Mouse (Mus musculus): ENCODE results near the gene Adamts17. TPM values are rescaled to one million over a fixed set of nuclear protein-coding genes. Genes with fewer than 3 reads are reported as not detected.

The Adamts17 gene
- polyA plus RNA-seq, 1 experiment, result 1.5 TPM

GRCm38 (mm10) chr7:66801785-66802184, 37.8 kb upstream of the Adamts17 start:
- TF ChIP-seq CTCF (IDR thresholded peaks at IDR 0.05; ENCODE audit: extremely low read depth, insufficient read length, insufficient replicate concordance, low read depth, low read length) (no peak), POLR2A (IDR thresholded peaks at IDR 0.05; ENCODE audit: low read depth, low read length) (no peak)
- Histone ChIP-seq H3K4me3 (ENCODE audit: low read depth, low read length) (no peak overlapping the region), H3K27ac (ENCODE audit: insufficient read depth, low read depth, low read length) (no peak overlapping the region), H3K4me1 (ENCODE audit: control insufficient read depth, insufficient read depth, insufficient read length, low read length) (no peaks in the 10 kb centered on the region), H3K27me3 (ENCODE audit: control insufficient read depth, insufficient read depth, low read length) (no peaks in the 10 kb centered on the region), H3K36me3 (ENCODE audit: control insufficient read depth, insufficient read depth, low read length) (no peaks in the 10 kb centered on the region)

DNA sequence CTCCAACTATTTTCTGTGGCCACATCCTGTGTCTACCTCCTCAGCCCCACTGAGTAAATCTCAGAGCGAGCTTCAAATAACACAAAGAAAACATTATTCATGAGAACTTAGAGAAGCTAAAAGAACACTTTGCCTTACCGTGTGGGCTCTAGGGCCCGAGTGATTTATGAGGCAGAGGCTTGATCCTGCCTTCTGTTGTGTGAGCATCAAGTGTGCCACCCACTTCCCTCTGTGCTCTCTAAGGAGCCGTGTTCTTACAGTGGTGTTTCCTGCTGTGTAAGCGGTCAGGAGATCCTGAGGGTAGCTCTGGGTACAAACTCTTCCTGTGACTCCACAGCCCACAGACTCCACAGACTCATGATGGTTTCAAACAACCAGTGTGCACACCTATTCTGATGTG, 35.7 kb upstream of the Adamts17 start:
- Histone ChIP-seq H3K4me3 (ENCODE audit: low read depth, low read length) (no peak overlapping the region), H3K4me1 (ENCODE audit: control insufficient read depth, insufficient read depth, insufficient read length, low read length) (no peaks in the 10 kb centered on the region), H3K27me3 (ENCODE audit: control insufficient read depth, insufficient read depth, low read length) (no peaks in the 10 kb centered on the region), H3K27ac (ENCODE audit: insufficient read depth, low read depth, low read length) (no peak overlapping the region), H3K36me3 (ENCODE audit: control insufficient read depth, insufficient read depth, low read length) (no peaks in the 10 kb centered on the region)
- TF ChIP-seq CTCF (IDR thresholded peaks at IDR 0.05; ENCODE audit: extremely low read depth, insufficient read length, insufficient replicate concordance, low read depth, low read length), result no peak
- TF ChIP-seq POLR2A (IDR thresholded peaks at IDR 0.05; ENCODE audit: low read depth, low read length), result no peak
- 51% methylated on average over 5 of the region's 5 CpGs for WGBS

GRCm38 (mm10) chr7:66806801-66807200, 32.7 kb upstream of the Adamts17 start:
- TF ChIP-seq CTCF (IDR thresholded peaks at IDR 0.05; ENCODE audit: extremely low read depth, insufficient read length, insufficient replicate concordance, low read depth, low read length), result no peak
- TF ChIP-seq POLR2A (IDR thresholded peaks at IDR 0.05; ENCODE audit: low read depth, low read length), result no peak
- H3K36me3 ChIP-seq (ENCODE audit: control insufficient read depth, insufficient read depth, low read length), result no peaks in the 10 kb centered on the region
- H3K27ac ChIP-seq (ENCODE audit: insufficient read depth, low read depth, low read length), result no peak overlapping the region
- no peaks in the 10 kb centered on the region for H3K4me1 ChIP-seq (ENCODE audit: control insufficient read depth, insufficient read depth, insufficient read length, low read length)
- 74% methylated on average over 3 of the region's 3 CpGs for WGBS
- H3K27me3 ChIP-seq (ENCODE audit: control insufficient read depth, insufficient read depth, low read length), result no peaks in the 10 kb centered on the region
- H3K4me3 ChIP-seq (ENCODE audit: low read depth, low read length), result no peak overlapping the region

DNA sequence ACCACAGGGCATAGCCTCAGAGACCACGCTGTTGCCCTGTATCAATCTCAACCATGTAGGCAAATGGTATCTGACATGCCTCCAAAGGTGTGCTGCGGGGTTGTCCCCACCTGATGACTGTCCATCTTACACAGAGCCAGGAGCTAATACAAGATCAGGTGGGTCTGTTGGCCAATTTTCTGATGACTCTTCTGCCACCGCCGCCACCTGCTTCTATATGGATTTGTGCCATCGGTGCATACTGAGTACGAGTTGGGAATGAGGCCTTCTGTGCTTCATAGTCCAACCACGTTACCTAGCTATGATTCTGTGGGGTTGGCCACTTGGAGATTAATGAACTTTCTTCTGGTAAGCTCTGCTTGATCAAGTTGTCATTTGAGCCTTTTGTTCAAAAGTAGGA, 29.1 kb upstream of the Adamts17 start:
- Histone ChIP-seq H3K27ac (ENCODE audit: insufficient read depth, low read depth, low read length) (no peak overlapping the region), H3K4me1 (ENCODE audit: control insufficient read depth, insufficient read depth, insufficient read length, low read length) (no peaks in the 10 kb centered on the region), H3K4me3 (ENCODE audit: low read depth, low read length) (no peak overlapping the region), H3K27me3 (ENCODE audit: control insufficient read depth, insufficient read depth, low read length) (no peaks in the 10 kb centered on the region), H3K36me3 (ENCODE audit: control insufficient read depth, insufficient read depth, low read length) (no peaks in the 10 kb centered on the region)
- TF ChIP-seq CTCF (IDR thresholded peaks at IDR 0.05; ENCODE audit: extremely low read depth, insufficient read length, insufficient replicate concordance, low read depth, low read length), result no peak
- no peak for TF ChIP-seq POLR2A (IDR thresholded peaks at IDR 0.05; ENCODE audit: low read depth, low read length)
- 95% methylated on average over 7 of the region's 7 CpGs for WGBS

DNA sequence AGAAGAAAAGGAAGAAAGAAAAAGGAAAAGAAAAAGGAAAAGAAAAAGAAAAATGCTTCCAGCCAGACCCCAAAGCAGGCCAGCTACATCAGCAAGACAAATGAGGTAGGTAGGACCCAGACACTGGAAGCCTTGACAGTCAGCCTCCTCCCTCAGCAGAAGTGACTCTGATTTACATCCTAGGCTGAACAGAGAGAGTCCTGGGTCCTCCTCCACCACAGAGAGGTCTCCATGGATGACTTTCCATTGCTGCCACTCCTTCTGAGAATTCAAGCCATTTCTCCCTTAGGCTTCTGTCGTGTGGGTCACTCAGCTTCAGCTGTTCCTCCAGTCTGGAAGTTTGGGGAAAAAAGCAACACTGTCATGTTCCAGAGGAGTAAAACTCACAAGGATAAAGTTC, 28.2 kb upstream of the Adamts17 start:
- TF ChIP-seq CTCF (IDR thresholded peaks at IDR 0.05; ENCODE audit: extremely low read depth, insufficient read length, insufficient replicate concordance, low read depth, low read length), result no peak
- no peak for TF ChIP-seq POLR2A (IDR thresholded peaks at IDR 0.05; ENCODE audit: low read depth, low read length)
- 68% methylated on average over 1 of the region's 1 CpGs for WGBS
- Histone ChIP-seq H3K27ac (ENCODE audit: insufficient read depth, low read depth, low read length) (no peak overlapping the region), H3K4me1 (ENCODE audit: control insufficient read depth, insufficient read depth, insufficient read length, low read length) (no peaks in the 10 kb centered on the region), H3K4me3 (ENCODE audit: low read depth, low read length) (no peak overlapping the region), H3K27me3 (ENCODE audit: control insufficient read depth, insufficient read depth, low read length) (no peaks in the 10 kb centered on the region), H3K36me3 (ENCODE audit: control insufficient read depth, insufficient read depth, low read length) (no peaks in the 10 kb centered on the region)

- no peaks in the 10 kb centered on the region for H3K36me3 ChIP-seq (ENCODE audit: control insufficient read depth, insufficient read depth, low read length)
- TF ChIP-seq POLR2A (IDR thresholded peaks at IDR 0.05; ENCODE audit: low read depth, low read length) (no peak), CTCF (IDR thresholded peaks at IDR 0.05; ENCODE audit: extremely low read depth, insufficient read length, insufficient replicate concordance, low read depth, low read length) (no peak)
- no peaks in the 10 kb centered on the region for H3K4me1 ChIP-seq (ENCODE audit: control insufficient read depth, insufficient read depth, insufficient read length, low read length)
- H3K27ac ChIP-seq (ENCODE audit: insufficient read depth, low read depth, low read length), result no peak overlapping the region
- no peak overlapping the region for H3K4me3 ChIP-seq (ENCODE audit: low read depth, low read length)
- no peaks in the 10 kb centered on the region for H3K27me3 ChIP-seq (ENCODE audit: control insufficient read depth, insufficient read depth, low read length)
- 91% methylated on average over 4 of the region's 4 CpGs for WGBS
Observed at GRCm38 (mm10) chr7:66812289-66812688, 27.2 kb upstream of the Adamts17 start.

DNA sequence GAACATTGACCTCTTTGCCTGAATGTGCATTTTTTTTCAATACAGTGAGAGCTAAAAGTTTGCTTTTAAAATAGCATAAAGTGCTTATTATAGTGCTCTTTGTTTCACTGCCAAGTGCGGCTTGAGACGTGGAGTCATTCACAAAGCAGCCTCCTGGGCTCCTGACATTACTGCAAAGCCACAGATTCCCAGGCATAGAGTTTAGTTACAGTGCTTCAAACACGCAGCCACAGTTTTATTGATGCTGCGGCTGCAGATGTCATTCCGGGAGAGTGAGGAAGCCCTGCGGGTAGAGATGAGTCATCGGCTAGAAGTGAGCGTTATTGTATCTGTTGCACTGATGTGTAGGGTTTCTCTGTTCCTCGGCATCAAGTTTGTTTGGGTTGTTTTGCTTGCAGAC, 26.8 kb upstream of the Adamts17 start:
- Histone ChIP-seq H3K4me3 (ENCODE audit: low read depth, low read length) (no peak overlapping the region), H3K27me3 (ENCODE audit: control insufficient read depth, insufficient read depth, low read length) (no peaks in the 10 kb centered on the region), H3K27ac (ENCODE audit: insufficient read depth, low read depth, low read length) (no peak overlapping the region), H3K4me1 (ENCODE audit: control insufficient read depth, insufficient read depth, insufficient read length, low read length) (no peaks in the 10 kb centered on the region), H3K36me3 (ENCODE audit: control insufficient read depth, insufficient read depth, low read length) (no peaks in the 10 kb centered on the region)
- WGBS, result 32% methylated on average over 9 of the region's 9 CpGs
- TF ChIP-seq POLR2A (IDR thresholded peaks at IDR 0.05; ENCODE audit: low read depth, low read length) (no peak), CTCF (IDR thresholded peaks at IDR 0.05; ENCODE audit: extremely low read depth, insufficient read length, insufficient replicate concordance, low read depth, low read length) (no peak)

DNA sequence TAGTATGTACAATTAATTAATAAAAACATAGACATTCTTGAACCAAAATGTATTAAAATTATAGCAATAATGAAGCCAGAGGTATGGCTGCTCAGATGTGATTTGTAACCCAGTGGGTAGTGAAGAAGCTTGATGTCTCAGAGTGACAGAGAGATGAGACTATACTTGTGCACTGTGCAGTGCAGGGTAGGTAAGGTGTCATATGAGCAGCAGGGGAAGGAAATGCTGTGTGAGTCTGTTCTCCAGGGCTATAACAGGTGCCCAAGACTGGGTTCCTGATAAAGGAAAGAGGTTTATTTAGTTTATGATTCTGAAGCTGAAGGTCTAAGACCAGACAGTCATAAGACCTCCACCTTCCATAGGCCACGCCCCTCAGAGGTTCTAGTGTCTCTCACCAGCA, 26.4 kb upstream of the Adamts17 start:
- H3K4me3 ChIP-seq (ENCODE audit: low read depth, low read length), result no peak overlapping the region
- no peaks in the 10 kb centered on the region for H3K27me3 ChIP-seq (ENCODE audit: control insufficient read depth, insufficient read depth, low read length)
- no peak overlapping the region for H3K27ac ChIP-seq (ENCODE audit: insufficient read depth, low read depth, low read length)
- WGBS, result 65% methylated on average over 1 of the region's 1 CpGs
- no peaks in the 10 kb centered on the region for H3K4me1 ChIP-seq (ENCODE audit: control insufficient read depth, insufficient read depth, insufficient read length, low read length)
- TF ChIP-seq POLR2A (IDR thresholded peaks at IDR 0.05; ENCODE audit: low read depth, low read length) (no peak), CTCF (IDR thresholded peaks at IDR 0.05; ENCODE audit: extremely low read depth, insufficient read length, insufficient replicate concordance, low read depth, low read length) (no peak)
- no peaks in the 10 kb centered on the region for H3K36me3 ChIP-seq (ENCODE audit: control insufficient read depth, insufficient read depth, low read length)
